Mouse (Mus musculus): ENCODE data around the gene Olfr818. TPM values are rescaled to one million over a fixed set of nuclear protein-coding genes. Genes with fewer than 3 reads are reported as not detected.
"Not testable (repeated sequence)": the region's sequence is repeated elsewhere in the genome, so short reads cannot be mapped to it uniquely, and the experiment has no call there.

Olfr818 gene
- total RNA-seq (2021): not detected
- long read RNA-seq: 0 reads

DNA sequence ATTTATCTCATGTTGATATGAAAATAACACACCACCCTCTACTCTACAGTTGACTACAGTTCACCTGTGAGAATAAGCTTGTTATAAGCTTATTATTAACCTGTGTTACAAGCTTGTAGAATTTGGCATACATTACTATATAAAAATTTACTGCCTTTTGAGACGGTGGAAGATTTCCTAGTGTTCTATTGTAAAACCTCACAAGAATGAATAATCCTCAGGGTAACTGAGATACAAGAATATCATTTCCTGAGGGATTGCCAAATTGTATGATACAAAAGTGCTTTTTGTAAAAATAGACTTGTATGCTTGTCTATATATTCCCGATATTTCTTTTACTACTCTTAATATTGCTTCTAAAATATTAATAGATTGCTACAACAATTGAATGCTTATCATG lies at the start of gene Olfr818:
TSS of gene Olfr818 (minus strand) at position 101 of the 400 bp plus-strand sequence.
- no peak for DNase-seq (ENCODE audit: low spot score in 2 of 2)

DNA sequence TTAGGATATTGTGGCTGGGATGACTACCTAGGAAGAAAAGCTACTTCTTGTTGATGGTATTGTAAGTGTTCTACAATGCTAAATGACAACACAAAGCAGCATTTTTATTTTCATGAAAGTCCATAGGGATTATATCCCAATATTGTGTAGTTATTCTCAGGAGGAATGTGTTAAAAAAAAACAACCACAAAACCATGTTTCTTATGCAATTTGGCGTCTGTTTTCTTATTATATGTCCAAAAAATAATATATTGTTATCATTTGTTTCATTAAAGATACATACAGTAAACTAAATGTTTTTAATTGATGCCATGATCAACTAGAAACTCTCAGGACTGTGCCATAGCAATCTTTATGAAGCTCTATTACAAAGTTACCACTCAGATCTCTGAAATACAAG lies 36.1 kb upstream of the Olfr818 start, which contains the start of gene Gm10310:
TSS of gene Gm10310 (minus strand) at position 101 of the 400 bp plus-strand sequence.
- not testable (repeated sequence) for DNase-seq (ENCODE audit: low spot score in 2 of 2)

DNA sequence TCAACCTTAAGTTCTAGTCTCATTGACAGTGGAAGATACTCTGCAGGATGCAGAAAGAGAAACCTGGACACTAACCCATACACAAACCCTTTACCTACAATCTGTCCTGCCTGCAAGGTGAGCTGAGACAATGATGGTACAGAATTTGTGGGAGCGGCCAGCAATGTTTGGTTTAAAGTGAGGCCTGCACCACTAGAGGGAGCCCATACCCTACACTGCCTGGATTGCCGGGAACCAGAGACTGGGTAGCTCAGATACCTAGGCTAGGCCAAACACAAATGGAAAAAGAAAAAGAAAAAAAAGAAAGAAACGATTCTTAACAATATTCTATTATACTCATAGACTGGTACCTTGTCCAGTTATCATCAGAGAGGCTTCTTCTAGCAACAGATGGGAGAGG lies 33.0 kb upstream of the Olfr818 start:
- not testable (repeated sequence) for DNase-seq (ENCODE audit: low spot score in 2 of 2)

DNA sequence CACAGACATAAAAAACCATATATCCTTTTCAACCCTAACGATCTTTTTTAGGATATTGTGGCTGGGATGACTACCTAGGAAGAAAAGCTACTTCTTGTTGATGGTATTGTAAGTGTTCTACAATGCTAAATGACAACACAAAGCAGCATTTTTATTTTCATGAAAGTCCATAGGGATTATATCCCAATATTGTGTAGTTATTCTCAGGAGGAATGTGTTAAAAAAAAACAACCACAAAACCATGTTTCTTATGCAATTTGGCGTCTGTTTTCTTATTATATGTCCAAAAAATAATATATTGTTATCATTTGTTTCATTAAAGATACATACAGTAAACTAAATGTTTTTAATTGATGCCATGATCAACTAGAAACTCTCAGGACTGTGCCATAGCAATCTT lies 27.1 kb upstream of the Olfr818 start, which contains the start of gene Olfr247:
TSS of gene Olfr247 (minus strand) at position 101 of the 400 bp plus-strand sequence.
- not testable (repeated sequence) for DNase-seq (ENCODE audit: low spot score in 2 of 2)

DNA sequence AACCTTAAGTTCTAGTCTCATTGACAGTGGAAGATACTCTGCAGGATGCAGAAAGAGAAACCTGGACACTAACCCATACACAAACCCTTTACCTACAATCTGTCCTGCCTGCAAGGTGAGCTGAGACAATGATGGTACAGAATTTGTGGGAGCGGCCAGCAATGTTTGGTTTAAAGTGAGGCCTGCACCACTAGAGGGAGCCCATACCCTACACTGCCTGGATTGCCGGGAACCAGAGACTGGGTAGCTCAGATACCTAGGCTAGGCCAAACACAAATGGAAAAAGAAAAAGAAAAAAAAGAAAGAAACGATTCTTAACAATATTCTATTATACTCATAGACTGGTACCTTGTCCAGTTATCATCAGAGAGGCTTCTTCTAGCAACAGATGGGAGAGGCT lies 24.1 kb upstream of the Olfr818 start:
- DNase-seq (ENCODE audit: low spot score in 2 of 2): not testable (repeated sequence)

DNA sequence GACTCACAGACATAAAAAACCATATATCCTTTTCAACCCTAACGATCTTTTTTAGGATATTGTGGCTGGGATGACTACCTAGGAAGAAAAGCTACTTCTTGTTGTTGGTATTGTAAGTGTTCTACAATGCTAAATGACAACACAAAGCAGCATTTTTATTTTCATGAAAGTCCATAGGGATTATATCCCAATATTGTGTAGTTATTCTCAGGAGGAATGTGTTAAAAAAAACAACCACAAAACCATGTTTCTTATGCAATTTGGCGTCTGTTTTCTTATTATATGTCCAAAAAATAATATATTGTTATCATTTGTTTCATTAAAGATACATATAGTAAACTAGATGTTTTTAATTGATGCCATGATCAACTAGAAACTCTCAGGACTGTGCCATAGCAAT lies 18.3 kb upstream of the Olfr818 start, which contains the start of gene Olfr819:
TSS of gene Olfr819 (minus strand) at position 101 of the 400 bp plus-strand sequence.
- DNase-seq (ENCODE audit: low spot score in 2 of 2): not testable (repeated sequence)

DNA sequence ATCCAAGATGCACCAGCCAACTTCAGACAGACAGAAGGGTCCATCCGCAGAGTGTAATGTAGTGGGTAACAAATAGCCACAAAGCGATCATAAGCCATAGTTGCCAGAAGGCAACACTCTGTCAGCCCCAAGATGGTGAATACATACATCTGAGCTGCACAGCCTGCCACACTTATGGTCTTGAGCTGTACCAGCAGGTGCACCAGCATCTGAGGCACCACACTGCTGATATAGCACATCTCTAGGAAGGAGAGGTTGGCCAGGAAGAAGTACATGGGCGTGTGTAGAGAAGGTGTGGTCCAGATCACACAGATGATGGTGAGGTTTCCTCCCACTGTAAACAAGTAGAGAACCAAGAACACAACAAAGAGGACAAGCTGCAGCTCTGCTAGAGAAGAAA lies 17.3 kb upstream of the Olfr818 start:
- not testable (repeated sequence) for DNase-seq (ENCODE audit: low spot score in 2 of 2)

DNA sequence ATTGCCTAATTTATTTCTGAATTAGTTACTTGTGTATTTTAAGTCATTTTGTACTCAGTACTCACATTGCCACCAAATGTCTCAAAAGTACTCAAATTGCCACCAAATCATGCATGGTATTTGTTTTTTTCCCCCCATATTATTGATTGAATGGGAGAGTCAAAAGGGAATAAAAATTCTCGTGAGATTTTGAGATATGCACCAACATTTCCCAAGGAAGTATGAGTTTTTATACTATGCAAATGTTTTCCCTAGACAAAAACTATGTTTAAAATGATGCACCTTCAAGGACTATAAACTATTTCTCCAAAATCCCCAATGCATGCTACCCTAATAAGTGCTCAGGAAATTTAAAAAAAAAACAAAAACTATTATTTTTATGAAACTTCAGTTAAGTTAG lies 33.4 kb downstream of the Olfr818 start, which contains the start of gene Olfr816:
TSS of gene Olfr816 (minus strand) at position 101 of the 400 bp plus-strand sequence.
- no peak for DNase-seq (ENCODE audit: low spot score in 2 of 2)

DNA sequence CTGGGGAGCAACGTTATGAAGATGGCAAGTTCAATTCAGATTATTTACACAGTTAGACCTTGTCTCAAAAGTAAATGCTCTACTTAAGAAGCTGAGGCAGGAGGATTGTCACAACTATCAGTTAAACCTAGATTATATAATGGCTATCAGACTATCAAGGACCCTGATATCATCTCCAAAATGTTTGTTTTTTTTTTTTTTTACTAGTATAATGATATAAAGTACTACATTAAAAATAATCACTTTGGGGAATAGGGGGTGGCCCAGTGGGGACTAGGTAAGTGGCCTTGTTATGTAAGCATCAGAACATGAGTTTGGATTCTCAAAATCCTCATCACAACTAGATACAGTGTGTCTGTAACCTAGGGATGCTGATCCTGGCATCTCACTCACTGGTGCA lies 43.1 kb downstream of the Olfr818 start, which contains the start of gene Olfr815:
TSS of gene Olfr815 (minus strand) at position 101 of the 400 bp plus-strand sequence.
- not testable (repeated sequence) for DNase-seq (ENCODE audit: low spot score in 2 of 2)

Other genes starting within 250 kb of the Olfr818 start
- not detected for gene Olfr804, start 245.9 kb downstream of the Olfr818 start, total RNA-seq (2021)
- not detected for gene Olfr805, start 219.7 kb downstream of the Olfr818 start, total RNA-seq (2021)
- not detected for gene Olfr806, start 207.2 kb downstream of the Olfr818 start, total RNA-seq (2021)
- gene Olfr807, start 191.3 kb downstream of the Olfr818 start, total RNA-seq (2021): not detected
- not detected for gene Olfr808, start 183.6 kb downstream of the Olfr818 start, total RNA-seq (2021)
- not detected for gene Olfr809, start 174.5 kb downstream of the Olfr818 start, total RNA-seq (2021)
- gene Olfr810, start 154.2 kb downstream of the Olfr818 start, total RNA-seq (2021): not detected
- gene Olfr811, start 144.7 kb downstream of the Olfr818 start, total RNA-seq (2021): not detected
- not detected for gene Olfr812, start 103.0 kb downstream of the Olfr818 start, total RNA-seq (2021)
- gene Olfr813, start 93.7 kb downstream of the Olfr818 start, total RNA-seq (2021): not detected
- not detected for gene Olfr814, start 69.2 kb downstream of the Olfr818 start, total RNA-seq (2021)
- not detected for gene Olfr815, start 43.2 kb downstream of the Olfr818 start, total RNA-seq (2021)
- not detected for gene Olfr816, start 33.5 kb downstream of the Olfr818 start, total RNA-seq (2021)
- gene Olfr819, start 18.2 kb upstream of the Olfr818 start, total RNA-seq (2021): not detected
- gene Olfr247, start 27.0 kb upstream of the Olfr818 start, total RNA-seq (2021): not detected
- gene Gm10310, start 36.0 kb upstream of the Olfr818 start, total RNA-seq (2021): not detected
- not detected for gene Olfr820, start 63.5 kb upstream of the Olfr818 start, total RNA-seq (2021)
- gene Olfr821, start 81.2 kb upstream of the Olfr818 start, total RNA-seq (2021): not detected
- gene Olfr822, start 122.1 kb upstream of the Olfr818 start, total RNA-seq (2021): not detected
- gene Olfr823, start 166.3 kb upstream of the Olfr818 start, total RNA-seq (2021): not detected
- not detected for gene Olfr824, start 180.9 kb upstream of the Olfr818 start, total RNA-seq (2021)
- gene Olfr825, start 217.7 kb upstream of the Olfr818 start, total RNA-seq (2021): not detected
- gene Olfr826, start 235.1 kb upstream of the Olfr818 start, total RNA-seq (2021): not detected

Data from layer of hippocampus, postnatal 10 days (tissue).